Mouse (Mus musculus): Measurements from ENCODE around the gene Lrrc46.

The Lrrc46 gene

DNA sequence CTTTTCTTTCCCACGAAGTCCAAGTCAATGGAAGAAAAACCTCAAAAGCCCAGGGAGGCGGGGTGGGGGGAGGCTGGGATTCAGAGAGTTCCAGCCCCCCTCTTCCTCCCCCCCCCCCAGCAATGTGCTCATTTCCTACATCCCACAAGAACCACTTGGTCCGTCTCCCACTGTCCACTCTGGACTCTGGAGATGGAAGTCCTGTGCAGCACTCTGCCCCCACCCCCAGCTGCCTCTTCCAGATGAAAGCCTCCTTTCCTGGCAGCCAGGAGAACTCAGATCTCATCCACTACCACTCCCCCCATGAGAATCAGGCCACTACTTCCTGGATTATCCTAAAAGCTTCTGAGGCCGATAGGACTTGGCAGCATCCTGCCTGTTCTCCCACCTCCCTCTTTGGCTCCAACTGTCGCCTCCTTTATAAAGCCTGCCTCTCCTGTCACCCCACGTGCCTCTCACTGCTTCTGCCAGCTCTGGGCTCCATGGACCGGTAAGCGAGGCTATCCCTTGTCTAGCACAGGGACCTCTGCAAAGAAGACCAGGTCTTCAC is 28.0 kb downstream of the Lrrc46 start, which contains the start of gene Sp6:
TSS of gene Sp6 (plus strand) at position 274 of the 550 bp plus-strand sequence.
- no peak for DNase-seq (ENCODE audit: low read depth, low spot score)

DNA sequence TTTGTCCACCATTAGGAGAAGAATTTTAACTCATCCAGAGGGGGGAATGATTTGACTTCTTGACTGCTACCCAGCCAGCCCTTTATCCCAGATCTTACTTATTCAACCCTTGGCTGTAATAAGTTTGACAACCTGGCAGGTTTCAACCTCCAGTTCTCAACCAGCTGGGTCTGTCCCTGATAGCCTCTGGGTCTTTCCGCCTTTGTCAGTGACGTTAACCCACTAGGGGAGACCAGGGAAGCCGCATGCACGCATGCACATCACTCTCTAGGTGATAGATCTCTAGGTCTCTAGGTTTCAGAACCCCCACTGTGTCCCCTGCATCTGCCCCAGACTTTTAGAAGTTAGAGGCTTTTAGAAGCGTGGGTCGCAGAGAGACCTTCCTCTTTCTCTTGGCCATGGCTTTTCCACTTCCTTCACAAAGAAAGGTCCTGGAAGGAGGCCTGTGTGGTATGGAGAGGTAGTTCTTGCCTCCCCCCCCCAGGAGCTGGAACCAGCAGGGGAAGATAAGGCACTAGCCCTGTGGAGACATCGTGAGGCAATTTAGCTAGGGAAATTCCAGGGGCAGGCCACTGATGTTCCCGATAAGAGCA is 31.9 kb downstream of the Lrrc46 start:
- DNase-seq (ENCODE audit: low read depth, low spot score): no peak

GRCm38 (mm10) chr11:97007093-97007794 is 34.0 kb downstream of the Lrrc46 start:
- peak; percentile 78 for DNase-seq (ENCODE audit: low read depth, low spot score)

GRCm38 (mm10) chr11:97003170-97003569 is 38.0 kb downstream of the Lrrc46 start:
- DNase-seq (ENCODE audit: low read depth, low spot score): no peak

- no peak for DNase-seq (ENCODE audit: low read depth, low spot score)
Observed at GRCm38 (mm10) chr11:96997380-96997956, 43.7 kb downstream of the Lrrc46 start.

DNA sequence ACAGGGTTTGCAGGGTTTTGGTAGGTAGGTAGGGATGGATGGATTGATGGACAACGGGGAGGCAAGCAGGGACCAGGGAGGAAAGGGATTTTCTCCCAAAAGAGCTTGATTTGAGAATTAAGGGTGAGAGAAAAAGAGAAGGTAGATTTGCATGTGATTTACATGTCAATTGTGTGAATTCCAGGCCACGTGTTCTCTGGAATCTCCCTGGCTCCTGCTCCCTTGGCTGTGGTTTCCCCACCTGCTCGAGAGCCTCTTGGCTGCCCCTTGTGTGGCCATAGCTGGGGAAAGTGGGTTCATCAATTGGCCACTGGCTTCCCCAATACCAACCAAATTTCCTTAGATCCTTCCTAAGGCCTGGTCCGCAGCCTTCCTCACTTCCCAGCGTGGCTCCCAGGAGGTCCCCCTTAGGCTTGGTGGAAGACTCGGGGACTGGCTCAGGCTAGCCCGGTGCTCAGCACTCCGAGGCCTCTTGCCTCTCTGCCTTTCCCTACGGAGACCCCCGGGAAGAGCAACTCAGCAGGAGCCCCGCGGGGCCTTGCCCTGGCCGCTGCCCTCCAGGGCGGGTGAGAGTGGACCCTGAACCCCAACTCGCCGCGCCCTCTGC is 44.3 kb downstream of the Lrrc46 start:
- DNase-seq (ENCODE audit: low read depth, low spot score): no peak

DNA sequence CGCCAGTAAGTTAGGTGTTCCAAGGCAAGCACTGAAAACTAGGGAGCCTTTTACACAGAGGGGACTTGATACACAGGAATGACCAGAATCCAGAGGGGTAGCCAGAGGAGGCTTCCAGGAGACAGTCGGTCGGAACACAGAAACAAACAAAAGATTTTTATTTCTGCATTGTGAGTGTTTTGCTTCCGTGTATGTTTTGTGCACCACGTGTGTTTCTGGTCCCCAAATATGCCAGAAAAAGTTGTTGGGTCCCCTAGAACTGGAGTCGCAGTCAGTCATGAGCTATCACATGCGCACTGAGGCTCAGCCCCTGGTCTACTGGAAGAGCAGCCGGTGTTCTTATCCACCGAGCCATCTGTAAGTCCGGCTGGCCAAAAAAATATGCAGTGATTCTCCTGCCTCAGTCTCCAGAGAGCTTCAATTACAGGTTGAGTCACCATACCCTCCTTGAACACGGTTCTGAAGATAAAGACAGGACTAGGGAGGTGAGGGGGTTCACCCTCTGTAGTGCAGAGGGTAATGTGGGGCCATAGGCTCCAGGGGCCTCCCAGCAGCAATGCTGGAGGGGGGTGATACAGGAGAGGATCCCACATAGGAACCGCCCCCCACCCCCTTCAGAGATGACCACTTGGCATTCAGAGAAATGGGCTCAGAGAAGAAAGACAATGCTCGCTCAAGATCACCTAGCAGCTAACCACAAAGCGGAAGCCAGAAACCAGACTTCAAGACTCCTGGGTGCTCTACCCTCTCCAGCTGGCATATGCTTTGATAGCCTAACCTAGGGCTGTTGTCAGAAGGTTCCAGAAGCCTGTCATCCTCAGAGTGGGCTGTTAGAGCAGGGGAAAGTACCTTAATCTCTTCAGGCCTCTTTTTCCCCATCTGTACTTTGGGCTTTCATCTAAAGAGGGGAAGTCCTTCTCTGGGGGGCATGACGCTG is 45.1 kb downstream of the Lrrc46 start:
- no peak for DNase-seq (ENCODE audit: low read depth, low spot score)

GRCm38 (mm10) chr11:96995031-96995430 is 46.2 kb downstream of the Lrrc46 start:
- peak; percentile 79 for DNase-seq (ENCODE audit: low read depth, low spot score)

GRCm38 (mm10) chr11:96992722-96993311 is 48.4 kb downstream of the Lrrc46 start:
- no peak for DNase-seq (ENCODE audit: low read depth, low spot score)

- DNase-seq (ENCODE audit: low read depth, low spot score): no peak
Observed at GRCm38 (mm10) chr11:96991501-96991900, 49.7 kb downstream of the Lrrc46 start.

DNA sequence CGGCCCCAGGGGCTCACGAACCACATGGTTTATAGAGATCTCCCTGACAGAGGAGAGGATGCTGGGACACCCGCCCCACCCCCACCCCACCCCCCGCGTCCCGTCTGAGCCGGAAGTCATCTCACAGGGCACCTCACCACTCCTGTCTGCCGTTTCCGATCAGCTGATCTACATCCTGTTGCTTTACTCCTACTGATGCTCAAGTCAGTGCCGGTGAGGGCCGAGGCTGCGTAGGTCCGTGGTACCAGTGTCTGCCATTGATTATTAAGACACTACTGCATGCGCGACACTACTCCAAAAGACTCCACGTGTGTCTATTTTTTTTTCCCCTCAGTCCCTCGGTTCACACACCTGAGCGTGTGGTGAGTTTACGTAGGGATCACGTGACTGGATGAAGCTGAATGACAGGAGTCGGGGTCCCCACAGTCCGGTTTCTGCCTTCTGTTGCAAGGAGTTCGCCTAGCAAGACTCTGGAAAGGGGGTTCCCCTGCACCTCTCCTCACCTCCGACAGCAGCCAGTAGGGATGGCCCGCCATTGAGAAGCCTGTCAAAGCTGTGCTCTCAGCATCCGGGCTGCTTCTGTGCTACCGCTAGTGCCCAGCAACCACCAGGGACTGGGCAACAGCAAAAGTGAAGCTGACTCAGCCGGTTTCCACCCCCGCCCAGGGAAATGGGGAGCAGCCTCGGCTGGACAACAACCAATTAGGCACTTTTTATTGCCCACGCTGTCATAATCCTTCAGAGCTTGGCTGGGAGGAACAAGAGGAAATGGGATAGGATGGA is 53.1 kb downstream of the Lrrc46 start:
- DNase-seq (ENCODE audit: low read depth, low spot score): peak; percentile 70

GRCm38 (mm10) chr11:96986463-96986862 is 54.7 kb downstream of the Lrrc46 start:
- no peak for DNase-seq (ENCODE audit: low read depth, low spot score)

GRCm38 (mm10) chr11:96984903-96985302 is 56.3 kb downstream of the Lrrc46 start:
- no peak for DNase-seq (ENCODE audit: low read depth, low spot score)
